Mouse (Mus musculus) E14TG2a.4 (cell line): ENCODE data around the gene Antxr1.

Experiments
- H3K27me3 ChIP-seq: 2 replicates; pipeline ENCODE4 v1.6.1; 2014; ENCODE audit warnings: low read length, control low read depth; ENCODE audit not compliant: insufficient read depth
- H3K36me3 ChIP-seq: 2 replicates; pipeline ENCODE4 v1.6.1; 2014; ENCODE audit warnings: low read length, control low read depth; ENCODE audit not compliant: insufficient read depth
- H3K4me1 ChIP-seq: replicated peaks from 2 replicates; pipeline ENCODE4 v1.6.1; 2014; ENCODE audit warnings: low read depth, low read length, control low read depth
- H3K4me3 ChIP-seq: replicated peaks from 2 replicates; pipeline ENCODE4 v1.5.1; 2014; ENCODE audit warnings: mild to moderate bottlenecking, low read length
- H3K9me3 ChIP-seq: 2 replicates; pipeline ENCODE4 v1.6.1; 2014; ENCODE audit warnings: low read length, control low read depth
- CTCF ChIP-seq: conservative IDR thresholded peaks from 2 replicates; pipeline ENCODE4 v1.5.1; 2014; ENCODE audit warnings: low read length
- NANOG ChIP-seq: IDR thresholded peaks from 2 replicates; pipeline ENCODE4 v1.6.1; 2014; ENCODE audit warnings: borderline replicate concordance, low read length, mixed read lengths
- POU5F1 ChIP-seq: IDR thresholded peaks from 2 replicates; pipeline ENCODE4 v1.6.1; 2014; ENCODE audit warnings: low read length, borderline replicate concordance

The Antxr1 gene

GRCm38 (mm10) chr6:87207373-87207982 is 128.1 kb downstream of the Antxr1 start:
- peaks cover 3% of the 10 kb centered on the region; the same call in 1 of the 2 replicates for H3K27me3 ChIP-seq
- no peaks in the 10 kb centered on the region for H3K9me3 ChIP-seq
- H3K4me3 ChIP-seq: no peak overlapping the region
- TF ChIP-seq NANOG (no peak), CTCF (no peak), POU5F1 (no peak)
- peaks cover 21% of the 10 kb centered on the region for H3K4me1 ChIP-seq
- no peaks in the 10 kb centered on the region for H3K36me3 ChIP-seq

GRCm38 (mm10) chr6:87206790-87207189 is 128.8 kb downstream of the Antxr1 start:
- no peak overlapping the region for H3K4me3 ChIP-seq
- H3K4me1 ChIP-seq: peaks cover 21% of the 10 kb centered on the region
- H3K36me3 ChIP-seq: no peaks in the 10 kb centered on the region
- TF ChIP-seq POU5F1 (no peak), CTCF (no peak), NANOG (no peak)
- H3K27me3 ChIP-seq: peaks cover 3% of the 10 kb centered on the region; the same call in 1 of the 2 replicates
- no peaks in the 10 kb centered on the region for H3K9me3 ChIP-seq

- Histone ChIP-seq H3K4me3 (no peak overlapping the region), H3K36me3 (no peaks in the 10 kb centered on the region), H3K4me1 (peaks cover 21% of the 10 kb centered on the region), H3K9me3 (no peaks in the 10 kb centered on the region), H3K27me3 (no peaks in the 10 kb centered on the region; the same call in 1 of the 2 replicates)
- TF ChIP-seq POU5F1 (no peak), NANOG (no peak), CTCF (no peak)
Measured at GRCm38 (mm10) chr6:87203467-87203866, 132.2 kb downstream of the Antxr1 start.

- Histone ChIP-seq H3K27me3 (no peaks in the 10 kb centered on the region; the same call in 1 of the 2 replicates), H3K4me1 (peaks cover 21% of the 10 kb centered on the region), H3K9me3 (no peaks in the 10 kb centered on the region), H3K4me3 (no peak overlapping the region), H3K36me3 (no peaks in the 10 kb centered on the region)
- no peak for TF ChIP-seq NANOG
- no peak for TF ChIP-seq POU5F1
- TF ChIP-seq CTCF: no peak
Measured at GRCm38 (mm10) chr6:87203065-87203464, 132.6 kb downstream of the Antxr1 start.

GRCm38 (mm10) chr6:87202048-87202605 is 133.5 kb downstream of the Antxr1 start:
- no peaks in the 10 kb centered on the region for H3K9me3 ChIP-seq
- TF ChIP-seq CTCF: no peak
- no peak for TF ChIP-seq POU5F1
- TF ChIP-seq NANOG: no peak
- H3K4me3 ChIP-seq: no peak overlapping the region
- H3K27me3 ChIP-seq: no peaks in the 10 kb centered on the region; the same call in 1 of the 2 replicates
- H3K36me3 ChIP-seq: no peaks in the 10 kb centered on the region
- H3K4me1 ChIP-seq: peaks cover 21% of the 10 kb centered on the region

- H3K4me1 ChIP-seq: no peaks in the 10 kb centered on the region
- no peaks in the 10 kb centered on the region for H3K36me3 ChIP-seq
- H3K27me3 ChIP-seq: 0 out of 2 replicates have a peak, but pooled peaks cover 3% of the 10 kb centered on the region
- H3K9me3 ChIP-seq: peaks cover 15% of the 10 kb centered on the region
- no peak for TF ChIP-seq POU5F1
- no peak for TF ChIP-seq NANOG
- no peak for TF ChIP-seq CTCF
- H3K4me3 ChIP-seq: no peak overlapping the region
Measured at GRCm38 (mm10) chr6:87189755-87190154, 145.9 kb downstream of the Antxr1 start.

- no peaks in the 10 kb centered on the region for H3K4me1 ChIP-seq
- H3K9me3 ChIP-seq: peaks cover 15% of the 10 kb centered on the region
- no peak for TF ChIP-seq CTCF
- no peak for TF ChIP-seq POU5F1
- no peak for TF ChIP-seq NANOG
- no peaks in the 10 kb centered on the region for H3K36me3 ChIP-seq
- 0 out of 2 replicates have a peak, but pooled peaks cover 3% of the 10 kb centered on the region for H3K27me3 ChIP-seq
- no peak overlapping the region for H3K4me3 ChIP-seq
Measured at GRCm38 (mm10) chr6:87186988-87187387, 148.6 kb downstream of the Antxr1 start.

GRCm38 (mm10) chr6:87184418-87184817 is 151.2 kb downstream of the Antxr1 start:
- peaks cover 15% of the 10 kb centered on the region for H3K9me3 ChIP-seq
- no peak for TF ChIP-seq POU5F1
- TF ChIP-seq CTCF: no peak
- no peak for TF ChIP-seq NANOG
- H3K4me3 ChIP-seq: no peak overlapping the region
- H3K36me3 ChIP-seq: no peaks in the 10 kb centered on the region
- H3K27me3 ChIP-seq: 0 out of 2 replicates have a peak, but pooled peaks cover 3% of the 10 kb centered on the region
- no peaks in the 10 kb centered on the region for H3K4me1 ChIP-seq

GRCm38 (mm10) chr6:87183981-87184380 is 151.6 kb downstream of the Antxr1 start:
- peaks cover 15% of the 10 kb centered on the region for H3K9me3 ChIP-seq
- no peaks in the 10 kb centered on the region for H3K4me1 ChIP-seq
- no peaks in the 10 kb centered on the region for H3K36me3 ChIP-seq
- 0 out of 2 replicates have a peak, but pooled peaks cover 3% of the 10 kb centered on the region for H3K27me3 ChIP-seq
- no peak for TF ChIP-seq CTCF
- no peak for TF ChIP-seq POU5F1
- no peak for TF ChIP-seq NANOG
- H3K4me3 ChIP-seq: no peak overlapping the region
